Mouse (Mus musculus): ENCODE data around the gene Rgmb. TPM values are rescaled to one million over a fixed set of nuclear protein-coding genes. Genes with fewer than 3 reads are reported as not detected.

Gene Rgmb
- polyA plus RNA-seq (2012; rRNA removed), result 3.4 and 4.6 TPM in 2 replicates

DNA sequence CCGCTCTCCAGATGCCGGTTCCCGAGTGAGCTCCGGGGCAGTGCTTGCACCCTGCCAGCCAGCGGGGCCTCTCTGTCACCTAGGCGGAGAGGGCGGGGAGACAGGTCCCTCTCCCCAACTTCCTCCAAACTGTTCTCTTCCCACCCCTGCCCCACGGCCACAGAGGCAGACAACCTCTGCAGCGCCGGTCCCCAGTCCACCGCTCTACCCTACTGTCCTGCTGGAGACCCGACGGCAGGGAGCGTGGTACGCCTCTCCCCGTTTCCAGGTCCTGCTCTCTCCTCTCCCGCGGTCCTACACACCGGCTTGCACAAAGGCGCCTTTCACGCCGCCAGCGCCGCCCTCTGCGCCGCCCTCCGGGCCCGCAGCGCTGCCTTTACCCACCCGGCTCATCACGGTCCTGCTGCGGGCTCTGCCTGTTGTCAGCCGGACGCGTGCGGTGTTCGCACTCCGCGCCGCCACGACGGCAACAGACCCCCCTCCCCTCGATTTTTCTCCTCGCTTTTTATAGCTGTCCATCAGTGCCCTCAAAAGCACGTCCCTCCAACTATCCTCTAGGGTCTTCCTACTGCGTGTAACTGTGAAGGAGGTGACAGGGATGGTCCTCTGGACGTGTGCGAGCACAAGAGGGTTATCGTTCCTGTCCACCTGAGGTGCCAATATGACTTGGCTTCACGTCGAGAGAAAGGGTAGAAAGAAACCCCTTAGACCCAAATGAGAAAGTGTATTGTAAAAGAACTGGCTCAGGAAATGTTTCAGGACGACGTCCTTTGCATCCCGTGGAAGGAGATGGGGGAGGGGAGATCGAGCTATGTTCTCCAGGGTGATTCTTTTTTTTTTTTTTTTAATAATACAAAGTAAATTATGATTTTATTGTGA is at the start of gene Rgmb:
Gene Rgmb, minus strand, starts transcription at position 274 of the 879 bp plus-strand sequence.
- no peaks in the 10 kb centered on the region for H3K36me3 ChIP-seq (ENCODE audit: control insufficient read depth, insufficient read depth, low read length)
- H3K4me1 ChIP-seq (ENCODE audit: control insufficient read depth, insufficient read depth, low read length), result peaks cover 17% of the 10 kb centered on the region
- H3K27me3 ChIP-seq (ENCODE audit: control insufficient read depth, insufficient read depth, low read length), result peaks cover 4% of the 10 kb centered on the region
- TF ChIP-seq POLR2A (IDR thresholded peaks at IDR 0.05; ENCODE audit: control insufficient read depth, low read depth, low read length), result no peak
- no peak for TF ChIP-seq CTCF (IDR thresholded peaks at IDR 0.05; ENCODE audit: control insufficient read depth, insufficient read depth, insufficient replicate concordance, low read depth, low read length)
- H3K4me3 ChIP-seq (ENCODE audit: control insufficient read depth, low read depth, low read length), result peak within 1 kb of the TSS; percentile 75
- H3K27ac ChIP-seq (ENCODE audit: control insufficient read depth, insufficient read depth, low read depth, low read length), result no peak within 1 kb of the TSS

DNA sequence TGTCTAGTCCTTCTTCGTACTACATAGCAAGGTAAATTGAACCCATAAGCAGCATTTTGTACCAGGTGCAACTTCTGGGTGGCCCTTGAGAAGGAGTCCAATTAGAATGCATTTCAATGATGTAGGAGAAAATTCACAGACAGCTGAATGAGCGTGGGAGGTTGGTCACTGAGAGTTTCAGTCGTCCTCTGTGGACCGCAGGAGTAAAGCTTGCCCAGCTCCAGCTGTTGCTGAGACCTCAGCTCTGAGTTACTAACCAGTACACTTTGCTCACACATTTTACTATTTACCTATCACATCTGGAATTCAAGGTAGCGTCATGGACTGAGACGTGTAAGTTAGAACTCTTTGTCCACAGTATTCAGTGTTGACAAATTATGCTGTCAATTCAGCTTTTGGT is 43.9 kb upstream of the Rgmb start:
- no peaks in the 10 kb centered on the region for H3K27me3 ChIP-seq (ENCODE audit: control insufficient read depth, insufficient read depth, low read length)
- H3K27ac ChIP-seq (ENCODE audit: control insufficient read depth, insufficient read depth, low read depth, low read length), result no peak overlapping the region
- no peak for TF ChIP-seq CTCF (IDR thresholded peaks at IDR 0.05; ENCODE audit: control insufficient read depth, insufficient read depth, insufficient replicate concordance, low read depth, low read length)
- no peak for TF ChIP-seq POLR2A (IDR thresholded peaks at IDR 0.05; ENCODE audit: control insufficient read depth, low read depth, low read length)
- H3K4me1 ChIP-seq (ENCODE audit: control insufficient read depth, insufficient read depth, low read length), result no peaks in the 10 kb centered on the region
- H3K4me3 ChIP-seq (ENCODE audit: control insufficient read depth, low read depth, low read length), result no peak overlapping the region
- no peaks in the 10 kb centered on the region for H3K36me3 ChIP-seq (ENCODE audit: control insufficient read depth, insufficient read depth, low read length)

GRCm38 (mm10) chr17:15872093-15872492 is 41.3 kb upstream of the Rgmb start:
- TF ChIP-seq CTCF (IDR thresholded peaks at IDR 0.05; ENCODE audit: control insufficient read depth, insufficient read depth, insufficient replicate concordance, low read depth, low read length) (no peak), POLR2A (IDR thresholded peaks at IDR 0.05; ENCODE audit: control insufficient read depth, low read depth, low read length) (no peak)
- no peaks in the 10 kb centered on the region for H3K36me3 ChIP-seq (ENCODE audit: control insufficient read depth, insufficient read depth, low read length)
- H3K27ac ChIP-seq (ENCODE audit: control insufficient read depth, insufficient read depth, low read depth, low read length), result no peak overlapping the region
- H3K27me3 ChIP-seq (ENCODE audit: control insufficient read depth, insufficient read depth, low read length), result no peaks in the 10 kb centered on the region
- H3K4me3 ChIP-seq (ENCODE audit: control insufficient read depth, low read depth, low read length), result no peak overlapping the region
- H3K4me1 ChIP-seq (ENCODE audit: control insufficient read depth, insufficient read depth, low read length), result no peaks in the 10 kb centered on the region

- TF ChIP-seq CTCF (IDR thresholded peaks at IDR 0.05; ENCODE audit: control insufficient read depth, insufficient read depth, insufficient replicate concordance, low read depth, low read length) (no peak), POLR2A (IDR thresholded peaks at IDR 0.05; ENCODE audit: control insufficient read depth, low read depth, low read length) (no peak)
- Histone ChIP-seq H3K27ac (ENCODE audit: control insufficient read depth, insufficient read depth, low read depth, low read length) (no peak overlapping the region), H3K4me1 (ENCODE audit: control insufficient read depth, insufficient read depth, low read length) (no peaks in the 10 kb centered on the region), H3K36me3 (ENCODE audit: control insufficient read depth, insufficient read depth, low read length) (no peaks in the 10 kb centered on the region), H3K27me3 (ENCODE audit: control insufficient read depth, insufficient read depth, low read length) (no peaks in the 10 kb centered on the region), H3K4me3 (ENCODE audit: control insufficient read depth, low read depth, low read length) (no peak overlapping the region)
These were observed 34.4 kb upstream of the Rgmb start for GRCm38 (mm10) chr17:15865249-15865648.

DNA sequence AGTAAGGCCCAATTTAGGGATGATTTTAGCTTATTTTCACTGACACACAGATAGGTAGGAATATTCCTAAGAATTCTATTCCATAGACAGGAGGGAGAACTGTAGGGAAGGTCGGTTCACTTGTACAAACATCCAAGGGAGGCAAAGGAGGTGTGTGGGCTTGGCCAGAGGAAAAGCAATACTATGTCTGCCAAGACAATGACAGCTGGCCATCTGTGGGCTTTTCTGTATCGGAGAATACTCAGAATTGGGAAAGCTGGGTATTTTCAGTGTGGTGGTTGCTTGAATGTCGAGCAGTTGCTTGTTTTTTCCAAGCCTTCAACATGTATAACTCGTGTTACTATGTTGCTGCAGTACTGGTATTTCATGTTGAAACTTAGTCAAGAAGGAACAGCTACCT is 31.5 kb upstream of the Rgmb start:
- Histone ChIP-seq H3K4me3 (ENCODE audit: control insufficient read depth, low read depth, low read length) (no peak overlapping the region), H3K27me3 (ENCODE audit: control insufficient read depth, insufficient read depth, low read length) (no peaks in the 10 kb centered on the region), H3K4me1 (ENCODE audit: control insufficient read depth, insufficient read depth, low read length) (no peaks in the 10 kb centered on the region), H3K36me3 (ENCODE audit: control insufficient read depth, insufficient read depth, low read length) (no peaks in the 10 kb centered on the region), H3K27ac (ENCODE audit: control insufficient read depth, insufficient read depth, low read depth, low read length) (no peak overlapping the region)
- TF ChIP-seq POLR2A (IDR thresholded peaks at IDR 0.05; ENCODE audit: control insufficient read depth, low read depth, low read length) (no peak), CTCF (IDR thresholded peaks at IDR 0.05; ENCODE audit: control insufficient read depth, insufficient read depth, insufficient replicate concordance, low read depth, low read length) (no peak)

DNA sequence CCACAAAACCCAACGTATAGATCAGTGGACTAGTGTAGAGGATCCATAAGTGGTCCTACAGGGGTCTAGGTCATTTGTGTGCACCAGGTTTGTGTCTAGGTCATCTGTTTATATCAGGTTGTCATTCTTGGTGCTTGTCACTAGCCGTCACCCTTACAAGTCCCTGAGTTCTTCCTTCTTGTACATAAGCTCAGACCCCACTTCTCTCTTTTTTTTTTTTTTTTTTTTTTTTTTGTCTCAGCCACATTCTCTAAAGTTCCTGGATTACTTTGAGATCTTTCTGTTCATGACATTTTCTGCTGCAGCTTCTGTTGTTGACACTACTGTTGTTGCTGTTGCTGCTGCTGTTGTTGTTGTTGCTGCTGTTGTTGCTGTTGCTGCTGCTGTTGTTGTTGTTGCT is 22.3 kb upstream of the Rgmb start:
- no peaks in the 10 kb centered on the region for H3K27me3 ChIP-seq (ENCODE audit: control insufficient read depth, insufficient read depth, low read length)
- H3K36me3 ChIP-seq (ENCODE audit: control insufficient read depth, insufficient read depth, low read length), result no peaks in the 10 kb centered on the region
- H3K4me1 ChIP-seq (ENCODE audit: control insufficient read depth, insufficient read depth, low read length), result no peaks in the 10 kb centered on the region; the same call in 1 of the 2 replicates
- TF ChIP-seq CTCF (IDR thresholded peaks at IDR 0.05; ENCODE audit: control insufficient read depth, insufficient read depth, insufficient replicate concordance, low read depth, low read length) (no peak), POLR2A (IDR thresholded peaks at IDR 0.05; ENCODE audit: control insufficient read depth, low read depth, low read length) (no peak)
- H3K4me3 ChIP-seq (ENCODE audit: control insufficient read depth, low read depth, low read length), result no peak overlapping the region
- H3K27ac ChIP-seq (ENCODE audit: control insufficient read depth, insufficient read depth, low read depth, low read length), result no peak overlapping the region

DNA sequence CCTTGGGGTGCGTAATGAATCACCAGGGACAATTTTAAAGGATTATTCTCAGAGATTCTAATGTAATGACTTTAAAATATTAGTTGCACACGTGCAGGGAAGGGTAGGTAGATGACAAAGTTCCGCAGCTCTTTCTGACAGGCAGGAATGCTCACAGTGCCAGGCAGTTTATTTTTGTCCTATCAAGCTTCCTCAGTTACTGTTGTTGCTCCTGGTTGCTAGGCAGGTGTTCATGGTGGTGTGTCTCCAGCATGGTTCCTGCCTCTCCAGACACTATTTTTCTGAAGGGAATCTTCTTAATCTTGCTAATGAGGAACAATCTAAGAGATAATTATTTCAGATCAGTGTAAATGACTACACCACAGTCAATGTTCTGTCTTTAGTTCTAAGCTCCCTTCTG is 19.7 kb upstream of the Rgmb start:
- Histone ChIP-seq H3K27me3 (ENCODE audit: control insufficient read depth, insufficient read depth, low read length) (no peaks in the 10 kb centered on the region), H3K36me3 (ENCODE audit: control insufficient read depth, insufficient read depth, low read length) (no peaks in the 10 kb centered on the region), H3K27ac (ENCODE audit: control insufficient read depth, insufficient read depth, low read depth, low read length) (no peak overlapping the region), H3K4me3 (ENCODE audit: control insufficient read depth, low read depth, low read length) (no peak overlapping the region), H3K4me1 (ENCODE audit: control insufficient read depth, insufficient read depth, low read length) (no peaks in the 10 kb centered on the region; the same call in 1 of the 2 replicates)
- no peak for TF ChIP-seq CTCF (IDR thresholded peaks at IDR 0.05; ENCODE audit: control insufficient read depth, insufficient read depth, insufficient replicate concordance, low read depth, low read length)
- no peak for TF ChIP-seq POLR2A (IDR thresholded peaks at IDR 0.05; ENCODE audit: control insufficient read depth, low read depth, low read length)

Data from testis, adult 2 months (tissue).